Mouse (Mus musculus) forebrain, embryonic 15.5 days (tissue): ENCODE data around the gene Cotl1. TPM values are rescaled to one million over a fixed set of nuclear protein-coding genes. Genes with fewer than 3 reads are reported as not detected.

ENCODE experiments used
- ATAC-seq: fragments of 200-750 bp; cut with Nextera tagmentation; replicated peaks from 2 replicates; pipeline ENCODE4 v1.8.0; 2017; ENCODE audit warnings: mild to moderate bottlenecking, moderate TSS enrichment, moderate library complexity
- H3K27ac ChIP-seq: fragments of 300-500 bp; sonication (generic); replicated peaks from 2 replicates; pipeline ENCODE4 v1.5.1; 2015; ENCODE audit warnings: mild to moderate bottlenecking, inconsistent platforms
- H3K27me3 ChIP-seq: fragments of 300-500 bp; sonication (generic); 2 replicates; pipeline ENCODE4 v1.6.1; 2015; ENCODE audit warnings: inconsistent platforms
- H3K36me3 ChIP-seq: fragments of 300-500 bp; sonication (generic); 2 replicates; pipeline ENCODE4 v1.6.1; 2015; ENCODE audit warnings: mild to moderate bottlenecking, inconsistent platforms
- H3K4me1 ChIP-seq: fragments of 300-500 bp; sonication (generic); 2 replicates; pipeline ENCODE4 v1.6.1; 2015; ENCODE audit warnings: inconsistent platforms
- H3K4me2 ChIP-seq: fragments of 300-500 bp; sonication (generic); replicated peaks from 2 replicates; pipeline ENCODE4 v1.6.1; 2015; ENCODE audit warnings: mild to moderate bottlenecking, inconsistent platforms
- H3K4me3 ChIP-seq: fragments of 300-500 bp; sonication (generic); 2 replicates; pipeline ENCODE4 v1.5.1; 2015; ENCODE audit warnings: mild to moderate bottlenecking, inconsistent platforms
- H3K9ac ChIP-seq: fragments of 300-500 bp; sonication (generic); replicated peaks from 2 replicates; pipeline ENCODE4 v1.6.1; 2015; ENCODE audit warnings: mild to moderate bottlenecking, inconsistent platforms
- H3K9me3 ChIP-seq: fragments of 300-500 bp; sonication (generic); 2 replicates; pipeline ENCODE4 v1.6.1; 2016; ENCODE audit warnings: inconsistent platforms
- WGBS: fragments of 180-500 bp; shearing (Covaris S2); methylation state at CpG from one replicate; pipeline ENCODE4 v1.1.7; 2015; ENCODE audit warnings: mixed read lengths; 5-methylcytosine and 5-hydroxymethylcytosine counted together
- polyA plus RNA-seq: library from polyadenylated mRNA; unstranded; fragments of >200 nt; fragmentation: Nextera tagmentation; extraction: Ambion mirVana; gene quantifications from 2 replicates; pipeline ENCODE4 v1.2.1, GENCODE M21; 2015

Cotl1 gene
- polyA plus RNA-seq, 1 experiment from 2014 or later: 138 TPM

- Histone ChIP-seq H3K4me2 (no peak overlapping the region), H3K4me1 (peaks cover 48% of the 10 kb centered on the region)
These were observed 29.3 kb downstream of the Cotl1 start for GRCm38 (mm10) chr8:119810953-119811499.

GRCm38 (mm10) chr8:119810127-119810868 lies 30.0 kb downstream of the Cotl1 start:
- Histone ChIP-seq H3K4me2 (0 out of 2 replicates have a peak overlapping the region, but pooled peaks have one; percentile 5), H3K9me3 (no peaks in the 10 kb centered on the region), H3K4me3 (no peak overlapping the region), H3K4me1 (peaks cover 54% of the 10 kb centered on the region), H3K9ac (0 out of 2 replicates have a peak overlapping the region, but pooled peaks have one; percentile 3), H3K27me3 (no peaks in the 10 kb centered on the region), H3K36me3 (peaks cover 2% of the 10 kb centered on the region; the same call in 1 of the 2 replicates), H3K27ac (peak overlapping the region; percentile 62)
- 37% methylated on average over 23 of the region's 23 CpGs for WGBS
- peak; percentile 52 for ATAC-seq

More at GRCm38 (mm10) chr8:119810953-119811499, 29.3 kb downstream of the Cotl1 start:
- peaks cover 2% of the 10 kb centered on the region; the same call in 1 of the 2 replicates for H3K36me3 ChIP-seq
- H3K27ac ChIP-seq: peak overlapping the region; percentile 62
- H3K4me3 ChIP-seq: no peak overlapping the region
- 73% methylated on average over 14 of the region's 14 CpGs for WGBS
- H3K9ac ChIP-seq: no peak overlapping the region
- ATAC-seq: no peak
- no peaks in the 10 kb centered on the region for H3K27me3 ChIP-seq
- H3K9me3 ChIP-seq: no peaks in the 10 kb centered on the region

DNA sequence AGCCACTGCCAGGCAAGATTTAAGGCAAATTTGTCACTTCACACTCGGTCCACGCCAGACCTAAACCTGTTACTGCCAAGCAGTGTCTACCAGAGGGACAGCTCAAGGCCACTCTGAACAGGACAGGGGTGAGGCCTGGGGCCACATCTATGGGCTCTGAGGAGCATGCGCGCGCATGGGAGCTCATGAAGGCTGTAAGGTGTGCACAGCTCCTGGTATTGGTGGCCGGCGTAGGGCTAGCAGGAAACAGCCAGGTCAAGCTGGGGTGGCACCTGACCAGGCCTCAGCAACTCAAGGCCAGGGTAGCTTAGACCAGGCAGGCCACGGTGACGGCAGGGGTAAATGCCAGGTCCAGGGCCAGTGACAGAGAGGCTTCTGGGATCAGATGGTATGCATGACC lies 30.7 kb downstream of the Cotl1 start:
- H3K4me3 ChIP-seq: no peak overlapping the region
- peak overlapping the region; percentile 62 for H3K27ac ChIP-seq
- 93% methylated on average over 9 of the region's 9 CpGs for WGBS
- H3K4me1 ChIP-seq: peaks cover 58% of the 10 kb centered on the region
- H3K9ac ChIP-seq: no peak overlapping the region
- ATAC-seq: no peak
- no peaks in the 10 kb centered on the region for H3K9me3 ChIP-seq
- 0 out of 2 replicates have a peak, but pooled peaks cover 2% of the 10 kb centered on the region for H3K36me3 ChIP-seq
- no peak overlapping the region for H3K4me2 ChIP-seq
- H3K27me3 ChIP-seq: no peaks in the 10 kb centered on the region

DNA sequence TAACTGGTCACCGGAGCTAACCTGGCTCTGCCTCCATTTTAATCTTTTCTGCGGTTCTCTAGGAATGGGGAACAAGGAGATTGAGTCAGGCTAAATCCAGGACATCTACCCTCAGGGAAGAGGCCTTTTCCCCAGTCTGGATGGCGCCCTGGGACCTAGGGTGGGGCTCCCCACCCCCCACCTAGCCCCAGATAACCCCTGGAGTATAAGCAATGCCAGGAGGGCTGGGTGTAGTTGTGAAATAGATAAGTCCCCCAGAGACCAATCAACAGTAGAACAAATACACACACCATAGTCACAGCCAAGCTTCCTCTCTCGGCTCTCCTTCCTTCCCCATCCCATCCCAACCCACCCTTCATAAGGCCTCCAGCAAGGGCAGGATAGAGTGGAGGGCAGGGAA lies 32.7 kb downstream of the Cotl1 start:
- Histone ChIP-seq H3K9ac (no peak overlapping the region), H3K36me3 (0 out of 2 replicates have a peak, but pooled peaks cover 2% of the 10 kb centered on the region), H3K27ac (no peak overlapping the region), H3K4me2 (no peak overlapping the region), H3K4me1 (peaks cover 55% of the 10 kb centered on the region), H3K27me3 (no peaks in the 10 kb centered on the region), H3K9me3 (no peaks in the 10 kb centered on the region), H3K4me3 (no peak overlapping the region)
- no peak for ATAC-seq
- WGBS: 84% methylated on average over 4 of the region's 4 CpGs

- ATAC-seq: peak; percentile 63
- H3K27ac ChIP-seq: peak overlapping the region; percentile 62
These were observed 33.7 kb downstream of the Cotl1 start for GRCm38 (mm10) chr8:119806422-119807263.

GRCm38 (mm10) chr8:119805275-119805674 lies 35.1 kb downstream of the Cotl1 start:
- Histone ChIP-seq H3K27me3 (no peaks in the 10 kb centered on the region), H3K9me3 (no peaks in the 10 kb centered on the region), H3K9ac (no peak overlapping the region), H3K4me3 (no peak overlapping the region), H3K4me1 (peaks cover 46% of the 10 kb centered on the region), H3K27ac (peak overlapping the region; percentile 62), H3K4me2 (no peak overlapping the region), H3K36me3 (0 out of 2 replicates have a peak, but pooled peaks cover 2% of the 10 kb centered on the region)
- no peak for ATAC-seq
- 42% methylated on average over 8 of the region's 8 CpGs for WGBS

More at GRCm38 (mm10) chr8:119806422-119807263, 33.7 kb downstream of the Cotl1 start:
- 39% methylated on average over 14 of the region's 14 CpGs for WGBS
- Histone ChIP-seq H3K9me3 (no peaks in the 10 kb centered on the region), H3K36me3 (0 out of 2 replicates have a peak, but pooled peaks cover 2% of the 10 kb centered on the region), H3K9ac (0 out of 2 replicates have a peak overlapping the region, but pooled peaks have one; percentile 13), H3K4me2 (no peak overlapping the region), H3K27me3 (no peaks in the 10 kb centered on the region), H3K4me1 (peaks cover 47% of the 10 kb centered on the region), H3K4me3 (no peak overlapping the region)

DNA sequence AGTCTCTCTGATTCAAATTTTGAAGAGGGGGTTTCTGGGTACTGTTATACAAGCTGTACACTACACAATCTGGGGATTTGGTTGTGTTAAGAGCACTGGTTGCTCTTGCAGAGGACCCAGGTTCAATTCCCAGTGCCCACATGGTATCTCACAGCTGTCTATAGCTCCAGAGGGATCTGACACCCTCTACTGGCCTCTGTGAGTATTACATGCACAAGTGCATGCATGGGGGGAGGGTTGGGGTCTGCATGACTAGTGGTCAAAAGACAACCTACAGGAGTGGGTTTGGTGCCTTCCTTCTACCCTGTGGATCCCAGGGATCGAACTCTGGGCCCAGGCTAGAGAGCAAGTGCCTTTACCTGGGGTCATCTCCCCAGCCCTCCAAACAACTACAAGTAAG lies 37.8 kb downstream of the Cotl1 start:
- Histone ChIP-seq H3K4me1 (peaks cover 50% of the 10 kb centered on the region), H3K27ac (no peak overlapping the region), H3K4me2 (no peak overlapping the region), H3K9me3 (no peaks in the 10 kb centered on the region), H3K4me3 (no peak overlapping the region), H3K27me3 (no peaks in the 10 kb centered on the region), H3K9ac (no peak overlapping the region), H3K36me3 (no peaks in the 10 kb centered on the region)
- no peak for ATAC-seq
- WGBS: 86% methylated on average over 1 of the region's 1 CpGs

DNA sequence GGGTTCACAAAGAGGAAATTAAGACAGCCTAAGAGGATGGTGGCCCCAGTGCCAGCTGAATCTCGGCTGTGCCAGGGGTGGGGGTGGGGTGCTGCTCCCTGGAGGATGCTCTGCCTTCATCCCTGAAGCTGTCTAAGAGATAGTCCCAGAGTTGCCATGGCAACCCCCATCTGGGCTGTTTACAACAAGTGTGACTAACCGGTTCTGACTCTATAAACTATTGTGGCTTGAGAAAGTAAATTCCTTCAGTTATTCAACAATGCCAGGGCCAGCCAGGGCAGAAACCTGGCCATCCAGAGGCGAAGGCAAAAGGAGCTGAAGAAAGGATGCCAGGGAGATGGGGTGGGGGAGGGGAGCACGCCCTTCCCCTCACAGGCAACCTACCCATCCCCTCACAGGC lies 39.2 kb downstream of the Cotl1 start:
- H3K9ac ChIP-seq: no peak overlapping the region
- no peak for ATAC-seq
- H3K9me3 ChIP-seq: no peaks in the 10 kb centered on the region
- H3K27me3 ChIP-seq: no peaks in the 10 kb centered on the region
- peak overlapping the region; percentile 71 for H3K27ac ChIP-seq
- no peak overlapping the region for H3K4me2 ChIP-seq
- peaks cover 36% of the 10 kb centered on the region for H3K4me1 ChIP-seq
- no peak overlapping the region for H3K4me3 ChIP-seq
- H3K36me3 ChIP-seq: no peaks in the 10 kb centered on the region
- 9% methylated on average over 4 of the region's 4 CpGs for WGBS

- 52% methylated on average over 2 of the region's 2 CpGs for WGBS
- no peak overlapping the region for H3K4me3 ChIP-seq
- no peaks in the 10 kb centered on the region for H3K9me3 ChIP-seq
- no peaks in the 10 kb centered on the region for H3K36me3 ChIP-seq
- H3K27ac ChIP-seq: peak overlapping the region; percentile 86
- no peak overlapping the region for H3K9ac ChIP-seq
- peaks cover 24% of the 10 kb centered on the region for H3K4me1 ChIP-seq
- ATAC-seq: peak; percentile 65; the same call in 1 of the 2 replicates
- H3K4me2 ChIP-seq: peak overlapping the region; percentile 32; the same call in 1 of the 2 replicates
- no peaks in the 10 kb centered on the region for H3K27me3 ChIP-seq
These were observed 41.4 kb downstream of the Cotl1 start for GRCm38 (mm10) chr8:119798965-119799264.

- Histone ChIP-seq H3K4me1 (peaks cover 24% of the 10 kb centered on the region), H3K4me2 (peak overlapping the region; percentile 32), H3K36me3 (no peaks in the 10 kb centered on the region), H3K27me3 (no peaks in the 10 kb centered on the region), H3K9ac (peak overlapping the region; percentile 29; the same call in 1 of the 2 replicates), H3K27ac (peak overlapping the region; percentile 86), H3K9me3 (no peaks in the 10 kb centered on the region), H3K4me3 (0 out of 2 replicates have a peak overlapping the region, but pooled peaks have one; percentile 1)
- WGBS: 8% methylated on average over 15 of the region's 15 CpGs
- peak; percentile 73 for ATAC-seq
These were observed 42.0 kb downstream of the Cotl1 start for GRCm38 (mm10) chr8:119798170-119798964.

GRCm38 (mm10) chr8:119795651-119796050 lies 44.7 kb downstream of the Cotl1 start:
- Histone ChIP-seq H3K9ac (no peak overlapping the region), H3K4me3 (no peak overlapping the region), H3K36me3 (no peaks in the 10 kb centered on the region), H3K27me3 (no peaks in the 10 kb centered on the region), H3K4me2 (no peak overlapping the region), H3K4me1 (peaks cover 29% of the 10 kb centered on the region), H3K27ac (no peak overlapping the region), H3K9me3 (no peaks in the 10 kb centered on the region)
- WGBS: 87% methylated on average over 3 of the region's 3 CpGs
- no peak for ATAC-seq
